Mouse (Mus musculus) left cerebral cortex, postnatal 4 days (tissue): Measurements from ENCODE around the gene Slc24a4. TPM values are rescaled to one million over a fixed set of nuclear protein-coding genes. Genes with fewer than 3 reads are reported as not detected.
A peak's percentile ranks its signal among the peaks of the same experiment; 100 is the strongest.

Experiments
- DNase-seq: peaks from one replicate; pipeline ENCODE4 v3.0.0-alpha.2; 2022
- intact Hi-C: fragments of 180-260 bp; cut with DNase I; formaldehyde crosslinking; loops from one replicate; pipeline ENCODE4 v1.15.1; 2025
- total RNA-seq, 2 experiments: library from RNA; stranded (reverse); gene quantifications; 2 replicates each; pipeline ENCODE4 v1.2.3; 2021

The Slc24a4 gene
- total RNA-seq, 2 experiments from 2014 or later = 3.7 to 6.8 TPM

DNA sequence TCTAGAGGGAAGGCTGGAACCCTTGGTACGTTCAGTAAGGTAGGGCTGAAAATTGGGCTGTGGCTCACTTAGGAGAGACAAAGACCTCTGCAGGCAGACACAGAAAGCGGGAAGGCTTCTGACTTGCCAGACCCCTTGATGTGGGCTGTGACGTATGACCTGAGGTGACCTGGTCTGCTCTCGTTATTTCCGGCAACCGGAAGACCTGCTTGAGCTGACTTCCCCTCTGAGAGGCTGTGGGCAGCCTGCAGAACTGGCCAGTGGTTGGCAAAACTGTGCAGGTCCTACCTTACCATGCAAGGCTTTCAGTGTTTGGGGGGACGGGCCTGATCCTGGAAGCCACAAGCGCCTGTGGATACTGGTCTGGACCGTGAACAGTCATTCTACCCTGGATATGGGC, 173.8 kb downstream of the Slc24a4 start:
- no peak for DNase-seq
- intact Hi-C loops = no loop called here

DNA sequence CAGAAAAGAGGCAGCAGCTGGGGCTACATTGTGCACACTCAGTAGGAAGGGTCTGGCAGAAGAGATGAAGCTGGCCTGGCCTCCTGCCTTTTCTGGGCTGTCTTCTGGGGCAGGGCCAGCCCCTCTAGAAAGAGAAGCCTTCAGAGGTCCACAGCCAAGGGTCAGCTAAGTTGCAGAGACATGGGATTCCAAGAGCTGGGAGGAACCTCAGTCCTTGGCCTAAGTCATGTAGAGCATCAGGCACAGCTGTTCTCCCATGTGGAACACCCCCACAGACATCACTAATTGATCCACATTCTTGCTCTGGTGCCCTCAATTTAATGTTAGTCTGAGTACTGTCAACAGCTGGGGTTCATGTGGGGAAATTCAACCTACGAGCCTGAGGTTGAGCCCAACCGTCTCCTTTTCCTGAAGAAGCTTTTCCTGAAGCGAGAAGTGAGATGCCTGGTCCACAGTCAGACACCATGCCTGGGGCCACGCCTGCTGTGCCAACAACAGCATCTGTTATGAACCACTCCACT, 174.4 kb downstream of the Slc24a4 start:
- DNase-seq = peak; percentile 62
- intact Hi-C loops = no loop called here

DNA sequence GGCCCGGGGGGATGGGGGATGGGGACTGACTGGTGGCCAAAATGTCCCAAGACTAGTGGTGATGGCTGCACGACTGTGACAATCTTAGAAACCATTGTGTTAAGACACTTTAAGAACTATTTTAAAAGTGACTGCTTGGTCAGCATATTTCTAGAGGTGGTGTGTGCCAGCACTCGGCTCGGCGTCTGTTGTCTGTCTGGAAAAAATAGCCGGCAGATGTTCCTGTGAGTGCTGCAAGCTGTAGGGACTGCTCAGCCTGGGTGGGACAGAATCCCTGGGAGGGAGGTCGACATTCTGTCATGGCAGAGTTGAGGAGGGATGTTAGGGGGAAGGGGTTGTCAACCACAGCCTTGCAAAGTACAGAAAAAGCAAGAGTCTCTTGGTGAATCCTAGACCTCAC, 175.3 kb downstream of the Slc24a4 start:
- intact Hi-C loops = no loop called here
- peak; percentile 35 for DNase-seq

DNA sequence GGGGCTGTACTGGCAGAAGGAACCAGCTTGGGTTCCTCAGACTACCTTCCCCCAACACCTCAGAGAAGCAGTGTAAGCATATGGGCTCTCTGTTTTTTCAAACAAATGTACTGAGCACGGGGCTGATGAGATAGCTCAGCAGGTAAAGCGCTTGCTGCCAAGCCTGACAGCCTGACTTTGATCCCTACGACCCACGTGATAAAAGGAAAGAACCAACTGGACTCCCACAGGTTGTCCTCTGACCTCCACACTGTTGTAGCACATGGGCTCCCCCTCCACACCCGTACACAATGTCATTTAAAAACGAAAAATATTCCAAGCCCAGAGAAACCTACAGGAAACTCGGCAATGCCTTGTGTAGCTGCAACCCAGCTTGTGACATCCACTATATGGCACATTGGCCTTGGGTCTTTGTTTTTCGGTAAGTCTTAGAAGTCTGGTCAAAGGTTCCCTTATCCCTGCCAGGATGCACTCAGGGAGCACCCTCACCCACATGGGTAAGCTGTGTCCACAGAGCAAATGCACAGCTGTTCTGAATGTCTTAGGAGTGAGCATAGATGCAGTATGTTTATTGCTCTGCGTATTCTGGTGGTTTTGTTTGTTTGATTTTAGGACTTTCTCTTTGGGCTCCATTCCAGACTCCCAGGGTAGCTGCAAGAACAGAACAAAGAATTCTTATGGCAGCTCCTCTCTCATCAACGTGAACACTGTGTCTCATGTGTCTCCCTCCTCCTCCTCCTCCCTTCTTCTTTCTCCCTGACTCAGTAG, 176.7 kb downstream of the Slc24a4 start:
- intact Hi-C loops = no loop called here
- peak; percentile 60 for DNase-seq

DNA sequence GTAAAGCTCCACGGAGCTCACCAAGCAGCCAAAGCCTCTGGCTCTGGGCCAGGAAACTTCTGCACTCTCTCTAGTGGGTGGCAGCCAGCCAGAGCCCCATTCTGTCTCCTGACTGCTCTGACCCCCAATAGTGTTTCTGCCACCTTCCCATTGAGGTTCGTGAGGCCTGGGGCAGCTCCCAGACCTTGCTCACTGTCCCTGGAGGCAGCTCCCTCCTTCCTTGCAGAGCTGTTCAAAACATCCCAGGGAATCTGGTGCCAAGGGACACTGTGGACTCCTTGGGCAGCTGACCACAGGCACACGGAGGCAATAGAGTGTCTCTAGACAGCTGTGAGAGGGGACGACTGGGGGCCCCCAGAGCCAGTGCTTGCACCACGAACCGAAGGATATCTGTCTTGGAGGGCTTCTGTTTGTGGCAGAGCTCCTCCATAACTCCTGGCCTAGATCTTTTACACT, 179.5 kb downstream of the Slc24a4 start:
- intact Hi-C loops = no loop called here
- DNase-seq = peak; percentile 70

DNA sequence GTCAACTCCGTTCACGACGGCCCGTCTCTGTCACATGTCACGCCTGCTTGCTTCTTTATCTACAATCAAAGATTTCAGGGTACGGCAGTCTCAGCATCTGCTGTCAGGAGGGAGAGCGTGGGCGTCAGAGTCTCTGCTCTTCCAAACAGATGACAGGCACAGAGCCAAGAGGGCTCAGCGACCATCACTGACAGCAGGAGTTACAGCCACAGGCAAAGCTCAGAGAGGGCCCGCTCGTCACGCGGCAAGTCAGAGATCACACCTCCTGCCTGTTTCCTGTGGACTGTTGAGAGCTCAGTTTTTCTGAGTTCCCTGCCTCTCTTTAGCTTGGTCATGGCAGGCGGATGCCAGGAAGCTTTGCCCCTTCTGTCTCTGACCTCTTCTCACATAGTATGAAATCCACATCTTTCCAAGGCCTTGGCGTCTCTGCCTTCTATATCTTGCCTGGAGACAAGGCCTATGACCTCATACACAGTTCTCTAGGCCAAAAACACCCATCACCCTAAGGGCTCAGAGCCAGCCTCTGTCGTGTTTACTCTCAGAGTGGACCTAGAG, 180.0 kb downstream of the Slc24a4 start:
- intact Hi-C loops = no loop called here
- peak; percentile 89 for DNase-seq

DNA sequence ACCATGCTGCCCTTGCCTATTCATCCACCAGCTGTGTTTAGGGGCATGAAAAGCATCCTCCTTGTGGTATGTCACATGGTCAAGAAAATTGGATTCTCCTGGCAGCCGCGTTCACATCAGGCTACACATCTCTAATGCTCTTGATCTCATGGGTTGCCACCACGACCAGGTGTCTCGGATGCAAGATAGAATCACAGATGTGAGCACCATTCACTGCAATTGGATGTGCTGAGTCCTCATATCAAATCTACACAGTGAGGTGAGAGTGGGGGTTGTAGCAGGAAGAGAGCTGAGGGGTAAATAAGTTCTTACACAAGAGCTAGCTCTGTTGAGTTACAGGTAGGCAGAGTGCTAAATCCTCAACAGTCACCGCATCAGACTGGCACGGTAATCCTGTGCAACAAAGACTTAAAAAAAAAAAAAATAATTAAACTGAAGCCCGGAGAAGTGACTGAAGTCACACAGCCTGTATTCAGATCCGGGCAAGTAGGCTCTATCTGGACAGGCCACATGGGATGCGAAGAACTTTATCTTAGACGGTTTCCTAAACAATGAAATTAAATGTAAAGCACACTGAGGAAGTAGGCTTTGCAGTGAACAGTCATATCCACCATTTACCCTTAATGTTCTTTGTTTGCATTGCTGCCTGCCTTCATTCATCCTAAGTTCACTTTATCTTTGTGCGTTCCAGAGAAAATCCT, 180.7 kb downstream of the Slc24a4 start:
- DNase-seq = no peak
- intact Hi-C loops = no loop called here

DNA sequence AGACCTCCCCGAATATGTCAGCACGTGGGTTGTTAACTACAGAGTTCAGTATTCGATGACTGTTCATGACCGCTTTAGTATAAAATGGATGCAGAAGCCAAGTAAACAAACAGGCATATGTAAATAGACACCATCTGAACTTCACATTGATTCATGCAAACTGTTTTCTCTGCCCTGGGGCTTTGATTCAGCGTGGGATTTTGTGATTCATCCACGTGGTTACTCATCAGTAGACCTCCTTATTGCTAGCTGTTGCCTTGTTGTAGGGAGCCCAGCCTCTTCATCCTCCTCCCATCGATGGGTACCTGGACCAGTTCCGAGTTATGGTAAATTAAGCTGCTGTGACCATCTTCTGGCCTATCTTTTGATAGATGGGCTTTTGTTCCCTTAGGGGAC, 181.3 kb downstream of the Slc24a4 start:
- intact Hi-C loops = no loop called here

DNA sequence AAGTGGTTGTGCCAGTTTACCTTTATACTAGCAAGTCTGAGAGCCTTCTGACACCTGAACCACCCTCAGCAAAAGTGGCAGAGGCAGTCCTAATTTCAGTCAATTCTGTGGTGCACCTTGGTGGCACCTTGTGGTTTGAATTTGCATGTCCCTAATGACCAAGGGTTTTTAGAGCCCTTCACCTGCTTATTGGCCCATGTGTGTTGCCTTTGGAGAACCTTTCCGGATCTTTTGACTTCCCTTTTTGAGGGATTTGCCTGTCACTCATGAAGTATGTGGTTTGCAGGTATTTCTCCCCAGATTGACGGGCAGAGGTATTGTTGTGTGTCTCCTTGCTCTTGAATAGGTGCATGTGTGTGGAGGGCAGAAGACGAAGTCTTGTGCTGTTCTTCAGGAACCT, 181.7 kb downstream of the Slc24a4 start:
- intact Hi-C loops = no loop called here
- no peak for DNase-seq

More for the DNA sequence above, 181.3 kb downstream of the Slc24a4 start:
- DNase-seq = no peak

DNA sequence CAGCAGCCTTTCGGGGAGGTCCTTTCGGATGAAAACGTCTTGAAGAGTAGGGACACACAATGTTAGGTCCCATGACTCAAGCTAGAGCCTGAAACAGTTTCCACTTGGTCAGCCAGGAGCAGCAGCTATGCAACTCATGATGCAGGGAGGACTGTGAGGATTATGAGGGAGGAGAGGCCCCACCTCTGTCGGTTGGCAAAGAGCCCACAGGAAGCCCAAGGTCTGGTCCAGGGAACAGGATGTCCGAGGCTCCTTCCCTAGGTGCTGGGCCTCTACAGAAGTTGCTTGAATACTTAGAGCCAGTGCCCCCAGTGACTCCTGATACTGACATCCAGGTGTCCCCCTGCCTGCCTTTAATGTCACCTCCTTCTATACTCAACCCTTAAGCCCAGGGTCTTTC, 182.9 kb downstream of the Slc24a4 start:
- no peak for DNase-seq
- intact Hi-C loops = no loop called here

Other genes starting within 250 kb of the Slc24a4 start
- gene Trip11, start 215.5 kb upstream of the Slc24a4 start, total RNA-seq = 10 to 100 TPM; 23.7 to 26.1 TPM
- gene Atxn3, start 170.5 kb upstream of the Slc24a4 start, total RNA-seq = 10 to 100 TPM; 15.1 to 18.7 TPM
- gene Cpsf2, start 152.7 kb upstream of the Slc24a4 start, total RNA-seq = 10 to 100 TPM; 37.5 to 40.5 TPM
- gene Rin3, start 154.3 kb downstream of the Slc24a4 start, total RNA-seq = 1 to 10 TPM; 4.0 to 4.5 TPM